Mouse (Mus musculus) v-Abl transformed pro-B cells (cell line): ENCODE measurements around the gene Ldhc.

Source experiments
- in situ Hi-C, 2 experiments: fragments of 400-800 bp; cut with MboI; formaldehyde crosslinking; loops; one replicate each; pipeline ENCODE4 v1.15.1; 2025; ENCODE audit not compliant: unreplicated experiment in 2 of 2

The Ldhc gene

DNA sequence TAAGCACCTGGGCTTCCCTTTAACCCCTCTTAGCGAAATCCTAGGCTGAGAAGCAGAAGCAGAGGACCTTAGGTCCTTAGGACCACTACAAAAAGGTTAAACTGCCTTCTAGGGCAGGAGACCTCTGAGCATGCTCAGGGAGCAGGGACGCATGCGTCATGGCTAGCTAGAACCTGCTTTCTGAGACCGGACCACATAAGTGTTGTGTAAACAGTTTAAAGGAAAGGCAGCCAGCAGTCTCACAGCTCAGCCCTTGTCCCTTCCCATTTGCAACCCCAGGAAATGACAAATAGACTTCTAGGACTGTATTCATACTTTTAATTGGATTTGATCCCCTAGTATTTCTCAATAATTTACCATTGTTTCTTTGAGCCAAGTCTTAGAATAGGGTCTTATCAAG lies 20.7 kb upstream of the Ldhc start:
- in situ Hi-C loops, result loop anchor here in 1 of 2 experiments (25.0 kb wide), 1 partner anchor 1328 kb away; the partner anchor contains the start of gene Nucb1

- in situ Hi-C loops, result loop anchor here in 1 of 2 experiments (25.0 kb wide), 1 partner anchor 1329 kb away; the partner anchor contains the start of gene Nucb1
These were observed 20.0 kb upstream of the Ldhc start, which contains the start of gene Ldha for GRCm38 (mm10) chr7:46840787-46841525. TSS of gene Ldha (plus strand) at chr7:46841475.

DNA sequence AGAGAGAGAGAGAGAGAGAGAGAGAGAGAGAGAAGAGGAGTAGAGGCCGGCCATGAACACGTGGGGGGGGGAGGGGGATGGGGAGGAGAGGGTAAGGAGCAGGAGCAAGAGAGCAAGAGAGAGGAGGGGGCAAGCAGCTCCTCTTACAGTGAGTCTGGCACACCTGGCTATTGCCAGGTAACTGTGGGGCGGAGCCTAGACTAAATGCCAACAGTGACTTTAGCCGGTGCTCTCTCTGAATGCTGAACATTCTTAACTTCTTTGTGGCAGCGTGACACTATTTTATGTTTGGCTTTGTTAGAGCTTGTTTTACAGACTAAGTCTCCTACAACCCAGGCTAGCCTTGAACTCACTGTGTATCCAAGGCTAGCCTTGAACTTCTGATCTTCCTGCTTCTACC lies 18.7 kb upstream of the Ldhc start:
- in situ Hi-C loops, result loop anchor here in 1 of 2 experiments (25.0 kb wide), 1 partner anchor 1330 kb away; the partner anchor contains the start of gene Nucb1

DNA sequence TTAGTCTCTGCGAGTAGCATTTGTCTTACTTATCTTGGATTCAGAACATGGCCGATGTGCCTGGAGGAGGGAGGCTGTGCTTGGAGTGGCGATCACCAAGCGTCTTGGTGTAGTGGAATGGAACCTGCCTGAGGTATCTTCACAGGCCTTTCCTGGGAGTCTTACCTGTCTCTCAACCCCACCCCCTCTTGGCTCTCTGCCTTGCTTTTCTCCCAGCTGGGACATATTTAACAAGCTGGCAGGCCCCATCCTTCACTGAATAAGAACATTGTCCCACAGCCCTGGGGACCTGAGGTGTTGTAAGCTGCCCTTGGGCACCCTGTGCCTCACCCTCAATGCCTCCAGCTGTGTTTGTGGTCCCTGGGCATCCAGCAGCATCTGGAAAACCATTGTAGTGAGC lies 17.4 kb upstream of the Ldhc start:
- in situ Hi-C loops, result loop anchor here in 1 of 2 experiments (25.0 kb wide), 1 partner anchor 1331 kb away; the partner anchor contains the start of gene Nucb1

- in situ Hi-C loops, result loop anchor here (5.0 to 25.0 kb wide), 2 partner anchors 48 to 1333 kb away; partner anchors contain the start of genes Gtf2h1 (in 1 of the 2), Hps5 (in 1 of the 2) and Nucb1 (in 1 of the 2)
These were observed 15.6 kb upstream of the Ldhc start for GRCm38 (mm10) chr7:46845211-46845977.

GRCm38 (mm10) chr7:46845978-46846485 lies 15.0 kb upstream of the Ldhc start:
- in situ Hi-C loops, result loop anchor here (5.0 to 25.0 kb wide), 2 partner anchors 49 to 1334 kb away; partner anchors contain the start of genes Gtf2h1 (in 1 of the 2), Hps5 (in 1 of the 2) and Nucb1 (in 1 of the 2)

DNA sequence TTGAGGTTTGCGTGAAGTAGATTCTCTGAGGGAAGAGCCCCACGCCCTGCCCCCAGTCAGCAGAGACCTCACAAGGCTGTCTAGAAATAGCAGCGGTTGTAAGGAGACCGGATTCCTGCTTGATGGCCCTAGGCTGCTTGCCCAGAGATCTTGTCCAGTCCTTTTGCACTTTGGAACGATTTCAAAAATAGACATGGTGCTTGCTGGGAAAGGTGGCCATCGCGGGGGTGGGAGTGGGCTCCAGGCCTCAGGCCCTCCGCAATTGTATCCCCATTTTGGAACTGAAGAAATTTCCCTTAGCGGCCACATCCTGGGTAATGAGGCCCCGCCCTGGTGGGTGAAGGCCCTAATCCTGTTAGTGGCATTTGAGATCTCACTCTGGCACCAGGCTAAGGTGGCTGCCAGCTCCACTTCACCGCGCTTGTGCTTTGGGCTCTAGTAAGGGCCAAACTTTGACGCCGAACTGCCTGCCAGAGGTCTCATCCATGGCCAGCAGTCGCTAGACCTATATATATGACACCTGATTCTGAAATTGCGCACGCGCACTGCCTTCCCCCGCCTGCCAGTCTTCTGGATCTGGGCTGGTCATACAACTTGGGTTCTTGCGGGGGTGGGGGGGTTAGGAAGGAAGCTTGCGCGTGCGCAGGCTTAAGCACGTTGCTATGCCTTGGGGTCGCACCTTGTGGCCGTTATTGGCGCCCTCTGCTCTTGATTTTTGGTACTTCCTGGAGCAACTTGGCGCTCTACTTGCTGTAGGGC lies 14.3 kb upstream of the Ldhc start:
- in situ Hi-C loops, result loop anchor here (5.0 to 25.0 kb wide), 2 partner anchors 49 to 1334 kb away; partner anchors contain the start of genes Gtf2h1 (in 1 of the 2), Hps5 (in 1 of the 2) and Nucb1 (in 1 of the 2)

DNA sequence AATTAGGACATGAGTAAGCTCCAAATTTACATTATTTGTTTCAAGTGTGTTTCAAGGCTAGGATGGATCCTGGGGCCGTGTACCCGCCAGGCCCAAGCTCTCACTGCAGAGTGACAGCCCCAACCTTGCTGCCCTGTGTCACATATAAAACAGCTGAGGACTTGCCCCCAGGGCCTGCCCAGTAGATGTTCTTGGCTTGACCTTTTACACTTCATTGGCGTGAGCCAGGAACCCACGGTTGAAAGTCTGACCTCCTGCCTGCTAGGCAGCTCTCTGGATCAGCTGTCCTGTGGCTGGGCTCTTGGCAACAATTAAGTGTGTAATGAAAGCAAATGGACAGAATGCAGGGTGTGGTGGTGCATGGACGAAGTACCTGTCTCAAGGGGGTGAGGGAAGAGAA lies 11.7 kb upstream of the Ldhc start:
- in situ Hi-C loops, result loop anchor here (5.0 to 25.0 kb wide), 2 partner anchors 52 to 1337 kb away; partner anchors contain the start of genes Gtf2h1 (in 1 of the 2), Hps5 (in 1 of the 2) and Nucb1 (in 1 of the 2)

- in situ Hi-C loops, result no loop called here
These were observed 10.0 kb upstream of the Ldhc start for GRCm38 (mm10) chr7:46851026-46851425.

- in situ Hi-C loops, result no loop called here
These were observed 8.3 kb upstream of the Ldhc start for GRCm38 (mm10) chr7:46852666-46853065.

GRCm38 (mm10) chr7:46853365-46853764 lies 7.6 kb upstream of the Ldhc start:
- in situ Hi-C loops, result no loop called here

DNA sequence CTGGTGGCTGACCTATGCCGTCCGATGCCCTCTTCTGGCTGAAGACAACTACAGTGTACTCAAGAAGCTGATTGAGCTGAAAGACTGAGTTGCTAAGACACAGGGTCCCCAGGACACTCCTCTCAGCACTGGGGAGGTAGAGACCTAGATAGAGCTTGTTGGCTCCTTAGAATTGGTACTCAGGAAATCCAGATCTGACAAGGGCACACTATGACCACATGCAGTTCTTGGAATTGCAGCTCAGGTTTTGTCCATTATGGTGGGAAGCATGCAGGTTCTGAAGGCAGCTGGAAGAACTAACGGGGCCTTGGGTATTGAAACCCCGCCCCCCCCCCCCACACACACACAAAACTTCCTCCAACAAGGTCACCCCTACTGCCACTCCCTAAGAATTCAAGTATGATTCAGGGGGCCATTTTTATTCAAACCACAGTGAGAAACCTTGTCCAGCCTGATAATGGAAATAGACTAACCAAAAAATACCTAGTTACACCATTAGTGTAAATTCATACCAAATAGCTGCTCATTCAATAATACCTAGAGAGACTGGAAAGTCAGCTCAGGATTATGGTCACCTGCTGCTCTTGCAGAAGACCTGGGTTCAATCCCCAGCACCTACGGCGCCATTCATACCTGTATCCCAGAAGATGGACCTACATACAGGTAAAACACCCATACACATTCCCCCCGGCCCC lies 5.0 kb upstream of the Ldhc start:
- in situ Hi-C loops, result no loop called here

GRCm38 (mm10) chr7:46857436-46857835 lies 3.6 kb upstream of the Ldhc start:
- in situ Hi-C loops, result no loop called here

GRCm38 (mm10) chr7:46859031-46859430 lies 2.0 kb upstream of the Ldhc start:
- in situ Hi-C loops, result no loop called here

DNA sequence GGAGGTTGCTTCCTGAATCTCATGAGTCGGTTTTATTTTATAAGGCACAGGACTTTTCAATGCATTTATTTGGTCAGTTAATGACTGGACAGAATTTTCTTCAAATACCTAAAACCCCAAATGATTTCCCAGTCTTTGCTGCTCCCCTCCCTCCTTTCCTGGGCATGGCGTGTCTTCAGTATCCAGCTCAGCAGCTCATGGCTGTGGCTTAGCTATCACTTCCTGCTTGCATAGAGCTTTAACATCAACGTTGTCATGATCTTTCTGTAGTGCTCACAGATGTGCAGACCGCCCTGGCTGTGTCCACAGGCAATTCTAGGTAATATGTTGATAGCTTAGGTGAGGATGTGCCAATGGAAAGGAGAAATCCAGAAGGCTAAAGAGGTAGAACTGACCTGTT lies 11.0 kb downstream of the Ldhc start:
- in situ Hi-C loops, result no loop called here

DNA sequence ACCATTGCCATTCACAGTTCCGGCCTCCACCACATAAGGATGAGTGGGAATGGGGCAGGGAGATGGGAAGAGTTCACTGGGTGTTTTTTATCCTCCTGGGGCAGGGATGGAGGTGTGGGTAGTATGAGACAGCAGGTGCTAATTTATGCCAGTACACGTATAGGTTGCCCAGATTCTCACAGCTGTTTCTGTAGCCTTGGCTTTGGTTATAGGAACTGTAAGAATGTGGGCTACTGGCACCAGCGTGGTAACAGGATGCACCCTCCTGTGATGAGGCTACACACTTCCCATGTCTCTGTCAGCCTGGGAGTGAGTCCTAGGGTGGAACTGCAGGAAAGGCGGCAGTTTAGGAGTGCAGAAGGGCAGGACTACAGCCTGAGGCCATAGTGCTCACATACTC lies 15.8 kb downstream of the Ldhc start:
- in situ Hi-C loops, result no loop called here

DNA sequence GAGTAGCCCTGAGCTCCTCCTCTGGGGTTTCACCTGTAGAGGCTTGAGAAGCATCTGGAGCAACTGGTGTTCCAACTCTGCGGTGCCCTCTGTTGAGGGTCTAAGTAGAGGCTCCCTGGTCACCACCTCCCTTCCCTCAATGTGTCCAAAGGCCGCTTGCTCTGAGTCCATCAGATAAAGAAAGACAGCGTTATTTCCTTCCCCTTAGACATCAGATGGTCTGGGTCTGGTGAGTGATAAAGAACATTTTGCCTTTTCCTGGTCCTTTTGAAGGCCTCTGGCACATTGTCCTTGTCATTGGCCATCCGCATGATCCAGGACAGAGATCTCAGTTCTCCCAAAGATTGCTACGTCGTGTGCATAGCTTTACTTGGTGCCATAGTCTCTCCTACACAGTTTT lies 16.3 kb downstream of the Ldhc start:
- in situ Hi-C loops, result no loop called here

DNA sequence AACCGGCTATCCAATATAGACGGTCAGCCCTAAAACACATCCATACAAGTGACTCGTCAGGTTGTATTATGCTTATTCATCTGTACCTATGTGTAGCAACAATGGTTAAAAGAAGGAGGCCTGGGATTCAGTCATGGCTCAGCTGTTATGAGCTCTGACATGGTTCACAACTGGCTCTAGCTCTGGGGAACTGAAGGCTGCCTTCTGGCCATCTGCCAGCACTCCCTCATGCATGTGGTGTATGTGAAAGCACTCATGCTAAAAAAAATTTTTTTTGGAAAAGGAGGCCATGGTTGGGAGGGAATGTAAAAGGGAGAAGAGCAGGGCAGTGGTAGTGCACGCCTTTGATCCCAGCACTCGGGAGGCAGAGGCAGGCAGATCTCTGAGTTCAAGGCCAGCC lies 18.8 kb downstream of the Ldhc start:
- in situ Hi-C loops, result no loop called here

DNA sequence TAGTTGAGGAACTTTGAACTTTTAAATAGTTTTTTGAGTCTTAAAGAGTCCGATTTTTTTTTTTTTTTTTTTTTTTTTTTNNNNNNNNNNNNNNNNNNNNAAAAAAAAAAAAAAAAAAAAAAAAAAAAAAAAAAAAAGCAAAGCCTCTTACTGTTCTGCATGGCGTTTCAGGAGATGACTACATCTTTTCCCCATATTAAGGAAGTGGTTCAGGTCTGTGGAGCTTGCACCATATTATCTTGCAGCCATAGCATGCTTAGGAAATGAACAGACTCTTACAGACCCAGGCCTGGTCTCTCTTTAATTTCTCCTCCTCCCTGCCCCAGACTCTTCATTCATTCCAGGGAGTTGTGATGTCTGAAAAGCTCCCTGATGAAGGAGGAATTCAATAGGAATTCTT lies 20.0 kb downstream of the Ldhc start:
- in situ Hi-C loops, result no loop called here
